Mouse (Mus musculus) stomach, postnatal 0 days (tissue): ENCODE data around the gene Rabep2.

Experiments
- CTCF ChIP-seq: IDR thresholded peaks from 2 replicates; pipeline ENCODE4 v1.5.1; 2016; ENCODE audit warnings: antibody characterized with exemption, low read depth, mild to moderate bottlenecking, moderate library complexity
- EP300 ChIP-seq: optimal IDR thresholded peaks from 2 replicates; pipeline ENCODE3; 2016; ENCODE audit warnings: antibody characterized with exemption

- TF ChIP-seq CTCF (no peak), EP300 (no peak)
These were observed 33.1 kb downstream of the Rabep2 start for GRCm38 (mm10) chr7:126461626-126462025.
